Mouse (Mus musculus) stomach, embryonic 15.5 days (tissue): ENCODE results near the gene Ssc4d. TPM values are rescaled to one million over a fixed set of nuclear protein-coding genes. Genes with fewer than 3 reads are reported as not detected.
A peak's percentile ranks its signal among the peaks of the same experiment; 100 is the strongest.

Source experiments
- ATAC-seq: fragments of 200-750 bp; cut with Nextera tagmentation; 2 replicates; pipeline ENCODE4 v1.8.0; 2017; ENCODE audit warnings: low read depth, moderate number of reproducible peaks, moderate TSS enrichment; ENCODE audit not compliant: insufficient read depth, low FRiP score
- H3K27ac ChIP-seq: fragments of 300-500 bp; sonication (generic); 2 replicates; pipeline ENCODE4 v1.5.1; 2015; ENCODE audit warnings: mild to moderate bottlenecking, inconsistent platforms
- H3K27me3 ChIP-seq: fragments of 300-500 bp; sonication (generic); replicated peaks from 2 replicates; pipeline ENCODE4 v1.6.1; 2015; ENCODE audit warnings: inconsistent platforms
- H3K36me3 ChIP-seq: fragments of 300-500 bp; sonication (generic); 2 replicates; pipeline ENCODE4 v1.6.1; 2015; ENCODE audit warnings: inconsistent platforms
- H3K4me1 ChIP-seq: fragments of 300-500 bp; sonication (generic); 2 replicates; pipeline ENCODE4 v1.6.1; 2015; ENCODE audit warnings: inconsistent platforms
- H3K4me2 ChIP-seq: fragments of 300-500 bp; sonication (generic); 2 replicates; pipeline ENCODE4 v1.6.1; 2015; ENCODE audit warnings: mild to moderate bottlenecking, inconsistent platforms
- H3K4me3 ChIP-seq: fragments of 300-500 bp; sonication (generic); replicated peaks from 2 replicates; pipeline ENCODE4 v1.5.1; 2015; ENCODE audit warnings: inconsistent platforms
- H3K9ac ChIP-seq: fragments of 300-500 bp; sonication (generic); 2 replicates; pipeline ENCODE4 v1.6.1; 2015; ENCODE audit warnings: inconsistent platforms
- H3K9me3 ChIP-seq: fragments of 300-500 bp; sonication (generic); 2 replicates; pipeline ENCODE4 v1.6.1; 2016; ENCODE audit warnings: inconsistent platforms
- WGBS: fragments of 180-500 bp; shearing (Covaris S2); methylation state at CpG from one replicate; pipeline ENCODE4 v1.1.7; 2015; 5-methylcytosine and 5-hydroxymethylcytosine counted together
- polyA plus RNA-seq: library from polyadenylated mRNA; unstranded; fragments of >200 nt; fragmentation: Nextera tagmentation; extraction: Ambion mirVana; gene quantifications from 2 replicates; pipeline ENCODE4 v1.2.1, GENCODE M21; 2015

Gene Ssc4d
- polyA plus RNA-seq, 1 experiment from 2014 or later = 3.4 TPM

- H3K27ac ChIP-seq = peak overlapping the region; percentile 96
- no peaks in the 10 kb centered on the region for H3K36me3 ChIP-seq
- H3K4me3 ChIP-seq = peak overlapping the region; percentile 24
- H3K27me3 ChIP-seq = no peaks in the 10 kb centered on the region
- no peaks in the 10 kb centered on the region for H3K9me3 ChIP-seq
- H3K9ac ChIP-seq = no peak overlapping the region
- WGBS = 7% methylated on average over 28 of the region's 28 CpGs
- peaks cover 12% of the 10 kb centered on the region for H3K4me1 ChIP-seq
- peak; percentile 87 for ATAC-seq
- peak overlapping the region; percentile 56 for H3K4me2 ChIP-seq
These were observed 16.9 kb downstream of the Ssc4d start for GRCm38 (mm10) chr5:135957207-135957974.

GRCm38 (mm10) chr5:135956300-135957206 lies 17.8 kb downstream of the Ssc4d start:
- Histone ChIP-seq H3K9me3 (no peaks in the 10 kb centered on the region), H3K27me3 (no peaks in the 10 kb centered on the region), H3K27ac (peak overlapping the region; percentile 96), H3K9ac (no peak overlapping the region), H3K4me3 (no peak overlapping the region), H3K4me1 (peaks cover 12% of the 10 kb centered on the region), H3K4me2 (peak overlapping the region; percentile 56; the same call in 1 of the 2 replicates), H3K36me3 (no peaks in the 10 kb centered on the region)
- 67% methylated on average over 9 of the region's 9 CpGs for WGBS
- no peak for ATAC-seq

GRCm38 (mm10) chr5:135952830-135953229 lies 21.5 kb downstream of the Ssc4d start:
- H3K27ac ChIP-seq = no peak overlapping the region
- no peaks in the 10 kb centered on the region for H3K27me3 ChIP-seq
- H3K9ac ChIP-seq = no peak overlapping the region
- H3K4me1 ChIP-seq = peaks cover 5% of the 10 kb centered on the region
- WGBS = 83% methylated on average over 2 of the region's 2 CpGs
- ATAC-seq = no peak
- no peaks in the 10 kb centered on the region for H3K36me3 ChIP-seq
- no peak overlapping the region for H3K4me2 ChIP-seq
- H3K9me3 ChIP-seq = no peaks in the 10 kb centered on the region
- H3K4me3 ChIP-seq = no peak overlapping the region

GRCm38 (mm10) chr5:135951660-135952059 lies 22.7 kb downstream of the Ssc4d start:
- Histone ChIP-seq H3K4me1 (no peaks in the 10 kb centered on the region), H3K27ac (no peak overlapping the region), H3K9me3 (no peaks in the 10 kb centered on the region), H3K27me3 (no peaks in the 10 kb centered on the region), H3K4me3 (no peak overlapping the region), H3K9ac (no peak overlapping the region), H3K4me2 (no peak overlapping the region), H3K36me3 (no peaks in the 10 kb centered on the region)
- WGBS = 80% methylated on average over 2 of the region's 2 CpGs
- ATAC-seq = no peak

- H3K27ac ChIP-seq = no peak overlapping the region
- WGBS = 67% methylated on average over 11 of the region's 11 CpGs
- peak; percentile 48; the same call in 1 of the 2 replicates for ATAC-seq
These were observed 23.5 kb downstream of the Ssc4d start for GRCm38 (mm10) chr5:135950710-135951412.

GRCm38 (mm10) chr5:135946621-135947020 lies 27.7 kb downstream of the Ssc4d start:
- Histone ChIP-seq H3K4me2 (peak overlapping the region; percentile 21; the same call in 1 of the 2 replicates), H3K36me3 (no peaks in the 10 kb centered on the region), H3K4me3 (no peak overlapping the region), H3K27ac (no peak overlapping the region), H3K9me3 (no peaks in the 10 kb centered on the region), H3K27me3 (no peaks in the 10 kb centered on the region), H3K9ac (no peak overlapping the region), H3K4me1 (no peaks in the 10 kb centered on the region; the same call in 1 of the 2 replicates)
- 72% methylated on average over 5 of the region's 5 CpGs for WGBS
- peak; percentile 33; the same call in 1 of the 2 replicates for ATAC-seq

More at GRCm38 (mm10) chr5:135950710-135951412, 23.5 kb downstream of the Ssc4d start:
- H3K36me3 ChIP-seq = no peaks in the 10 kb centered on the region
- no peaks in the 10 kb centered on the region for H3K27me3 ChIP-seq
- H3K9me3 ChIP-seq = no peaks in the 10 kb centered on the region
- no peak overlapping the region for H3K4me2 ChIP-seq
- H3K4me1 ChIP-seq = no peaks in the 10 kb centered on the region; the same call in 1 of the 2 replicates
- H3K4me3 ChIP-seq = no peak overlapping the region
- no peak overlapping the region for H3K9ac ChIP-seq

- H3K4me2 ChIP-seq = peak overlapping the region; percentile 21; the same call in 1 of the 2 replicates
- 54% methylated on average over 10 of the region's 10 CpGs for WGBS
These were observed 28.4 kb downstream of the Ssc4d start for GRCm38 (mm10) chr5:135945916-135946408.

GRCm38 (mm10) chr5:135942710-135943109 lies 31.6 kb downstream of the Ssc4d start:
- no peak for ATAC-seq
- H3K9ac ChIP-seq = no peak overlapping the region
- H3K4me2 ChIP-seq = no peak overlapping the region
- H3K36me3 ChIP-seq = no peaks in the 10 kb centered on the region
- no peak overlapping the region for H3K4me3 ChIP-seq
- H3K9me3 ChIP-seq = no peaks in the 10 kb centered on the region
- no peaks in the 10 kb centered on the region for H3K27me3 ChIP-seq
- H3K27ac ChIP-seq = no peak overlapping the region
- no peaks in the 10 kb centered on the region; the same call in 1 of the 2 replicates for H3K4me1 ChIP-seq
- 63% methylated on average over 6 of the region's 6 CpGs for WGBS

More at GRCm38 (mm10) chr5:135945916-135946408, 28.4 kb downstream of the Ssc4d start:
- peak; percentile 8; the same call in 1 of the 2 replicates for ATAC-seq
- Histone ChIP-seq H3K36me3 (no peaks in the 10 kb centered on the region), H3K9me3 (no peaks in the 10 kb centered on the region), H3K4me1 (no peaks in the 10 kb centered on the region; the same call in 1 of the 2 replicates), H3K27ac (no peak overlapping the region; the same call in 1 of the 2 replicates), H3K4me3 (no peak overlapping the region), H3K9ac (no peak overlapping the region), H3K27me3 (no peaks in the 10 kb centered on the region)

GRCm38 (mm10) chr5:135940587-135940986 lies 33.7 kb downstream of the Ssc4d start:
- 47% methylated on average over 5 of the region's 5 CpGs for whole genome bisulfite sequencing
- no peaks in the 10 kb centered on the region for H3K27me3 ChIP-seq
- H3K9ac ChIP-seq = no peak overlapping the region
- no peak overlapping the region for H3K4me3 ChIP-seq
- H3K4me2 ChIP-seq = no peak overlapping the region
- H3K27ac ChIP-seq = no peak overlapping the region
- no peaks in the 10 kb centered on the region for H3K4me1 ChIP-seq
- 0 out of 2 replicates have a peak, but pooled peaks have one; percentile 36 for ATAC-seq
- no peaks in the 10 kb centered on the region for H3K36me3 ChIP-seq
- H3K9me3 ChIP-seq = no peaks in the 10 kb centered on the region

- peak overlapping the region; percentile 49 for H3K4me2 ChIP-seq
- H3K4me3 ChIP-seq = no peak overlapping the region
- no peak for ATAC-seq
- WGBS = 71% methylated on average over 6 of the region's 6 CpGs
- no peak overlapping the region for H3K9ac ChIP-seq
- H3K36me3 ChIP-seq = peaks cover 10% of the 10 kb centered on the region
- H3K27ac ChIP-seq = 0 out of 2 replicates have a peak overlapping the region, but pooled peaks have one; percentile 99
- H3K9me3 ChIP-seq = no peaks in the 10 kb centered on the region
- peaks cover 8% of the 10 kb centered on the region; the same call in 1 of the 2 replicates for H3K4me1 ChIP-seq
- H3K27me3 ChIP-seq = no peaks in the 10 kb centered on the region
These were observed 38.6 kb downstream of the Ssc4d start for GRCm38 (mm10) chr5:135935641-135936190.

GRCm38 (mm10) chr5:135935176-135935523 lies 39.2 kb downstream of the Ssc4d start:
- peak; percentile 5; the same call in 1 of the 2 replicates for ATAC-seq
- peak overlapping the region; percentile 49 for H3K4me2 ChIP-seq
- H3K36me3 ChIP-seq = peaks cover 14% of the 10 kb centered on the region
- WGBS = 49% methylated on average over 7 of the region's 7 CpGs
- peak overlapping the region; percentile 99 for H3K27ac ChIP-seq
- H3K9ac ChIP-seq = no peak overlapping the region
- H3K4me1 ChIP-seq = peaks cover 8% of the 10 kb centered on the region; the same call in 1 of the 2 replicates
- H3K9me3 ChIP-seq = no peaks in the 10 kb centered on the region
- H3K27me3 ChIP-seq = no peaks in the 10 kb centered on the region
- H3K4me3 ChIP-seq = peak overlapping the region; percentile 91
